Comparison of ENCODE assay signal across 8 mouse cellular contexts in the genomic region with DNA sequence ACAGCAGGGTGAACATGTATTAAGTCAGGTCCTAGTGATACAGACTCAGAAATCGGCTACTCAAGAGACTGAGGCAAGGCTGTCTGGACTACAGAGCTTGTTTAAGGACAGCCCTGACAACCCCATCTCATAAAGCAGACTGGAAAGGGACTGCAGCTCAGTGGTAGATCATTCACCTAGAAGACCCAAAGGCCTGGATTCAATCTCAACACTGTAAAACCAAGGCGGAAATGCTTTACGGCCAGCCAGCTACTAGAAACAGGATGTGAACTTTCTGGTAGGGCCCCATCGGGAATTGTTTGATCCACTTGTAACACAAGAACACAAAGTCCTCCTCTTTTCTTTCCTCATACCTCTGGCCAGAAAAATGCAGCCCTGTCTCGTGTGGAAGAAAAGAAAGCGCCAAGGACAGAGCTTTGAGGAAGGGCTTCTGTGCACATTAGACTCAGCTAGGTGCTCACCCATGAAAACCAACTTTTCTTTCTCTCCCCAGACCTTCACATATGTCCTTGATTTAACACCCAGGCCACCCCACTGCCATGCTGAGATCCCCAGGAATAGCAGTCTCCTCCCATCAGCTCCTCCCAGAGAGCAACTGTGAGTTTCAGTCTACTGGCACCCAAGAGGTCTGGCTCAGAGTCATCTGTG.
A peak's percentile ranks its signal among the peaks of the same experiment; 100 is the strongest.
DNase-seq lines count a peak whose midpoint lies in the region.

No protein-coding gene starts in this region.

- DNase-seq in thymus, postnatal 0 days (ENCODE audit: low spot score) = peak; percentile 52
- no peak for DNase-seq in thymus, postnatal 14 days
- peak; percentile 81 to 83 for DNase-seq in heart, adult 9 months (ENCODE audit: low spot score in 2 of 2)
- DNase-seq in kidney, adult 8-10 months = peak; percentile 54 to 69
- peak; percentile 77 for DNase-seq in lung, postnatal 25 days (ENCODE audit: low spot score)
- no peak for DNase-seq in cerebellum, adult 18-20 months
- DNase-seq in right cerebral cortex, adult 2 months (ENCODE audit: low spot score in 2 of 2) = no peak
- no peak for DNase-seq in ovary, postnatal 10 days (ENCODE audit: low spot score)

Comparison
In these comparisons a context has a peak if more than half of its experiments do, and no peak if none do; other contexts are left out.
1. DNase-seq: peak in thymus, postnatal 0 days (single experiment), heart, adult 9 months (2 of 2), kidney, adult 8-10 months (2 of 2) and lung, postnatal 25 days (single experiment); none in thymus, postnatal 14 days (single experiment), cerebellum, adult 18-20 months (0 of 2), right cerebral cortex, adult 2 months (0 of 2) and ovary, postnatal 10 days (single experiment).